Mouse (Mus musculus): ENCODE results near the gene Ugdh.
"Not testable (repeated sequence)": the region's sequence is repeated elsewhere in the genome, so short reads cannot be mapped to it uniquely, and the experiment has no call there.

The Ugdh gene

GRCm38 (mm10) chr5:65435806-65436561 is at the start of gene Ugdh:
Ugdh (minus strand) TSS chr5:65435949.
- DNase-seq = peak; percentile 98

DNA sequence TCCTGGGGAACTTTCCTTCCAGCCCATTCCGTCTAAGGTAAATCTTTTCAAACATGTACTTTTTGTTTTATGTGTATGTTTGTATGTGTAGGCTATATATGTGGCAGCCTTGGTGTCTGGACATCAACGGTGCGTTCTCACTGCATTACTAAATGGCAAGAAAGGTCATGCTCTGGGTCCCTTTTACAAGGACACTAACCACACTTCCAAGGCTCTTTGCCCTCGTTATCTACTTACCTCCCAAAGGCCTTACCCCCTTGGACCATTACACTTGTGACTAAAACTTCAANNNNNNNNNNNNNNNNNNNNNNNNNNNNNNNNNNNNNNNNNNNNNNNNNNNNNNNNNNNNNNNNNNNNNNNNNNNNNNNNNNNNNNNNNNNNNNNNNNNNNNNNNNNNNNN is 47.2 kb upstream of the Ugdh start:
- DNase-seq = no peak

GRCm38 (mm10) chr5:65480511-65480910 is 44.8 kb upstream of the Ugdh start:
- no peak for DNase-seq

GRCm38 (mm10) chr5:65479681-65480445 is 44.1 kb upstream of the Ugdh start:
- DNase-seq = no peak

- peak; percentile 40 for DNase-seq
Observed at GRCm38 (mm10) chr5:65478224-65478623, 42.5 kb upstream of the Ugdh start.

DNA sequence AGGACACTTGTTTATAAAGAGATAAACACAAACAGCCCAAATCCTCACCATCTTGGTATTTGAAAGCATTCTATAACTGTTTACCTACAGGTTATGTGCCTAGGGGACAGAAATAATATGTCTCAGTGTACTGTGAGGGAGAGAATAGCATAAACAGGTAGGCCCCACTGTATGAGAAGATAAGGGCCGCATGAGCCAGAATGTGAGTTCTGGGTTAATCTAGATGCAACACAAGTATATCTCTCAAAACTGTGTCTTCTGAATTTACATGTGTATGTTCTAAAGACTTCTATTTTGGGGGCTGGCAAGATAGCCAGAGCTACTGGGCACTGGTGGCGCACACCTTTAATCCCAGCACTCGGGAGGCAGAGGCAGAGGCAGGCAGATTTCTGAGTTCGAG is 41.0 kb upstream of the Ugdh start:
- DNase-seq = not testable (repeated sequence)

DNA sequence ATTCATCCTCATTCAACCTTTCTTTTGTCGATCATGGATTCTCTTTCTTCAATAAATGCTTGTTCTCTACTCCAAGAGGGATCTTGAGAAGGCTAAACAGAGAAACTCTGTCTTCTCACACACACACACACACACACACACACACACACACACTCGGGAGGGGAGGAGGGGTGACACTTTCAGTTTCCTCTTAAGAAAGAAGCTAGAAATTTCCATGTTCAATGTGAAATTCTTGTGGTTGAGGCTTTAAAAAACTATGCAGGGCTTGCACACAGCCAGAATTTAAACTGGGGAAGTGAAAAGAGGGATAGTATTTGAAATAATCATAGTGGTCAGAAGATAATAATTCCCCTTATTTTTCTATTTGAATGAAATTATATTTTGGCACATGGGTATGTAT is 40.1 kb upstream of the Ugdh start:
- DNase-seq = no peak

GRCm38 (mm10) chr5:65469766-65470165 is 34.0 kb upstream of the Ugdh start:
- peak; percentile 48 for DNase-seq

DNA sequence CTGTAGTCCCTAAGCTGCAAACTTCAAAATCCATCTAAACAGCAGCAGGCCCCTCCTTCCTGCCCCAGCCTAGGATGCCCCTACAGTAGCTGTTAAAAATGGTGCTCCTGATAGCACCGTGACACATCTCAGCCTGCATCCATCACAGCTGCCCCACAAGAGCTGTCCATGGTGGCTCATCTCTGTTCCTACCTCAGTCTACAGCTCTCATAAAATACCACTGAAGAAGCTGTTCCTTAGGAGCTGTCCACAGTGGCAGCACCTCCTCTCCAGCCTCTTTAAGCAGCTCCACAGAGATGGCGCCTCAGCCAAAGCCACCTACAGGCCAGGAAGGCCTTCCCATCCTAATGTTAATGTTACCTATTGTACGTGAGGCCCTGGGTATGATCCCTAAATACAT is 31.2 kb upstream of the Ugdh start:
- DNase-seq = no peak

GRCm38 (mm10) chr5:65460361-65460760 is 24.6 kb upstream of the Ugdh start:
- no peak for DNase-seq

- DNase-seq = no peak
Observed at GRCm38 (mm10) chr5:65459454-65459853, 23.7 kb upstream of the Ugdh start.

GRCm38 (mm10) chr5:65457846-65458245 is 22.1 kb upstream of the Ugdh start:
- DNase-seq = no peak

DNA sequence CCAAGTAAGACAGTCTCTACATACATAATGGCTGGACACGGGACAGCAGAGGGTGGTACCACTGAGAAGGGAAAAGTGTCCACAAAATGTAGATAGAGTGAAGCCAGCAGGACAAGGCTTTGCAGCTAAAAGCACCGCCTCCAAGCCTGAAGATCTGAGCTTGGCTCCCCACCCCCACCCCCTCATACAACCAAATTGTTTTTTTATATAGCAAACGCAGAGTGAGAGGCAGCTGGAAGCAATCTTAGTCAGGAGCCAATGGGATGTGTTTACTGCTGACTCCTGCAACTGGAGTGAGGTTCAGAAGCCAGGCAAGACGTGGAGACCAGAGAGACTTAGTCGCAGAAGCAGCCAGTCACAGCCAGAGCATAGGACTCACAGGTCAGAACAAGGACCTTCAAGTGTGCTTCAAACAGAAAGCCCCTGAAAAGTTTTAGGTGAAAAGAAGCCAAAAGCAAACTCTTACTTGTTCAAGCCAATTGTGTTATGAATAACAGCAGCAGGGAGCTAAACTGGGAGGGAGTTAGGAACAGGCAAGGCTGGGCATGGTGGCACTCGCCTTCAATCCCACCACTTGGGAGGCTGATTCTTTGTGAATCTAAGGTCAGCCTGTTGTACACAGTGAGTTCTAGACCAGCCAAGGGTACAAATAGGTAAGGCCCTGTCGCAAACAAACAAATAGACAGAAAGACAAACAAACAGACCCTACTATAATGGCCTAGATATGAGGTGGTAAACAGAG is 21.5 kb upstream of the Ugdh start:
- DNase-seq = no peak

- no peak for DNase-seq
Observed at GRCm38 (mm10) chr5:65454771-65455170, 19.0 kb upstream of the Ugdh start.

GRCm38 (mm10) chr5:65448941-65449340 is 13.2 kb upstream of the Ugdh start:
- DNase-seq = no peak

DNA sequence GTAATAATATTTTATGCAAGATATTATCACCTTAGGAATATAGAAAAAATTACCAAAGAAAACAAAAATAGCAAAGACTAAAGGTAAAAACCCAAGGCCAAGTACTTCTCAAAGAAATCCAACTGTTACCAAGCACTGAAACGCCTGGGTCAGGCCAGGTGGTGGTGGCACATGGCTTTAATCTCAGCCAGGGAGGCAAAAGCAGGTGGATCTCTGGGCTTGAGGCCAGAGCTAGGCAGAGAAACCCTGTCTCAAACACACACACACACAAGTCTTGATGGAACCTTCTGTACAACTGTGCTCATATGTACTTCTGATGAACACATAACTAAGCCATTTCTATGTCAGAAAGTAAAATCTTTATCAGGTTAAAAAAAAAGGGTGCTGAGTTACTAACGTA is 12.1 kb upstream of the Ugdh start:
- DNase-seq = peak; percentile 91

DNA sequence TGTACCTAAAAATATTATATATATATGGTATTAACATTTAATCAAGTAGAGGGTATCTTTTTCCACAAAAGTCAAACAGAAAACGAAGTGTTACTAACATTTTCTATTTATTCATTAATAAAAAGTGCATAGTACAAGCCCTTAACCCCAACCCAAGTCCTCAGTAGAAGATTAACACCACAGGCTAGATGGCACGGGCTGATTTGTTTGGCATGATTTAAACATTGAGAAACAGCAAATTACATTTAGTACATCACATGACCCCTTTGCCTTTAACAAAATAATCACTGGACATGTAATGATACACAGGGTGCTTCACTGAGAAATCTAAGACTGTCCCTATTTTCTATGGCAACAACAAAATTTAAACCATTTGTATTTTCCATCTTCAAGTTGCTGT is 11.0 kb upstream of the Ugdh start:
- no peak for DNase-seq

GRCm38 (mm10) chr5:65444981-65445380 is 9.2 kb upstream of the Ugdh start:
- no peak for DNase-seq

GRCm38 (mm10) chr5:65438041-65438440 is 2.3 kb upstream of the Ugdh start:
- no peak for DNase-seq

- DNase-seq = no peak
Observed at GRCm38 (mm10) chr5:65435363-65435805, 365 bp downstream of the Ugdh start.

- DNase-seq = peak; percentile 29
Observed at GRCm38 (mm10) chr5:65434471-65435362, 1.0 kb downstream of the Ugdh start.

- DNase-seq = no peak
Observed at GRCm38 (mm10) chr5:65429441-65429840, 6.3 kb downstream of the Ugdh start.

- no peak for DNase-seq
Observed at GRCm38 (mm10) chr5:65428321-65428720, 7.4 kb downstream of the Ugdh start.
